In the genomic region with DNA sequence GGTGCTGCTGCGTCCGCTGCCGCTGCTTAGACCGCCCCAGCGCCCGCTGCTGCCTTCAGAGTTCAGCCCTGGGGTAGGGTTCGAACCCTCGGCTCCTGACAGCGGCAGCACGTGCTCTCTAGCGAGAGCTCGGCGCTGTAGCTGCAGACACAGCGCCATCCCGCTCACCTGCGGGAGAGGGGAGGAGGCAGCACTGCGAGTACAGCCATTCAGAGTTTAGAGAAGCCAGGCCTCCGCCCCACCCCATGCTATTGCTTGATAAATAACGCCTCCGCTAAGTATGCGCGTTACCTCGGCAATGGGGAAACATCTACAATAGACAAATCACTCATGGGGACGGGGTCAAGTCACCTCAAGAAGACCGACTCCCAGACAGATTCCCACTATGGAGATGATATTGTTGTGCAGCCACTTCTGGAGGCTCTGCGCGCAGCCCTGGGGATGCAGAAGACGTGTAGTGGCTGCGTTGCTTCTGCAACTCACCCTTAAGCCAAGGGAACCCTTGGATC, we compare ENCODE assay signal across 8 mouse cellular contexts. TPM values are rescaled to one million over a fixed set of nuclear protein-coding genes. Genes with fewer than 3 reads are reported as not detected.
DNase-seq lines count a peak whose midpoint lies in the region; ATAC-seq and TF ChIP-seq lines count a peak whose summit lies in the region.

No protein-coding gene starts in this region.

- H3K4me1 ChIP-seq in forebrain, embryonic 14.5 days (ENCODE audit: control insufficient read depth, insufficient read depth, low read length), result peaks cover 16% of the 10 kb centered on the region
- peaks cover 56% of the 10 kb centered on the region for H3K4me1 ChIP-seq in liver, embryonic 12.5 days
- peaks cover 23% of the 10 kb centered on the region for H3K4me1 ChIP-seq in stomach, embryonic 16.5 days (ENCODE audit: control insufficient read depth, insufficient read depth, low read length)
- peaks cover 6% of the 10 kb centered on the region for H3K4me1 ChIP-seq in kidney, adult 2 months (ENCODE audit: control insufficient read depth, insufficient read depth, low read length)

- H3K27ac ChIP-seq in forebrain, embryonic 14.5 days (ENCODE audit: low read depth, low read length), result peak overlapping the region; percentile 74; the same call in 1 of the 2 replicates
- no peak overlapping the region for H3K27ac ChIP-seq in liver, embryonic 12.5 days
- peak overlapping the region; percentile 43; the same call in 1 of the 2 replicates for H3K27ac ChIP-seq in stomach, embryonic 16.5 days (ENCODE audit: low read length)
- H3K27ac ChIP-seq in kidney, adult 2 months (ENCODE audit: insufficient read depth, low read depth, low read length), result no peak overlapping the region

- DNase-seq in right cerebral cortex, postnatal 25 days, result peak; percentile 26
- DNase-seq in right cerebral cortex, adult 2 months (ENCODE audit: low spot score in 2 of 2), result no peak
- DNase-seq in forebrain, embryonic 14.5 days (ENCODE audit: low spot score), result peak; percentile 41
- DNase-seq in thymus, postnatal 36 days, result no peak
- DNase-seq in adrenal gland, postnatal 4 days (ENCODE audit: low spot score in 2 of 2), result no peak
- no peak for DNase-seq in kidney, adult 2 months

- H3K4me3 ChIP-seq in forebrain, embryonic 14.5 days (ENCODE audit: low read depth, low read length), result 0 out of 2 replicates have a peak overlapping the region, but pooled peaks have one; percentile 8
- peak overlapping the region; percentile 8; the same call in 1 of the 2 replicates for H3K4me3 ChIP-seq in liver, embryonic 12.5 days
- H3K4me3 ChIP-seq in stomach, embryonic 16.5 days (replicated peaks; ENCODE audit: low read length), result peak overlapping the region; percentile 28; the same call in 1 of the 2 replicates
- H3K4me3 ChIP-seq in kidney, adult 2 months (ENCODE audit: insufficient read depth, low read depth, low read length), result no peak overlapping the region

- H3K9me3 ChIP-seq in forebrain, embryonic 14.5 days (replicated peaks; ENCODE audit: control insufficient read depth, low read length), result no peaks in the 10 kb centered on the region
- H3K9me3 ChIP-seq in liver, embryonic 12.5 days (replicated peaks), result no peaks in the 10 kb centered on the region
- no peaks in the 10 kb centered on the region for H3K9me3 ChIP-seq in stomach, embryonic 16.5 days (replicated peaks; ENCODE audit: control insufficient read depth, low read length)

- peak; percentile 24 for ATAC-seq in forebrain, embryonic 14.5 days
- ATAC-seq in liver, embryonic 12.5 days, result no peak
- ATAC-seq in stomach, embryonic 16.5 days (ENCODE audit: insufficient read depth, low FRiP score), result no peak; the same call in 1 of the 2 replicates

- TF ChIP-seq POLR2A in kidney, adult 2 months (IDR thresholded peaks at IDR 0.05; ENCODE audit: low read depth, low read length), result no peak

- peak overlapping the region; percentile 31 for H3K4me2 ChIP-seq in forebrain, embryonic 14.5 days (ENCODE audit: low read length)
- H3K4me2 ChIP-seq in liver, embryonic 12.5 days, result peak overlapping the region; percentile 59
- H3K4me2 ChIP-seq in stomach, embryonic 16.5 days (ENCODE audit: low read depth, low read length), result peak overlapping the region; percentile 51

- 8% methylated on average over 29 of the region's 29 CpGs for WGBS in forebrain, embryonic 14.5 days
- 47% methylated on average over 29 of the region's 29 CpGs for WGBS in liver, embryonic 12.5 days (ENCODE audit: insufficient replicate concordance)
- WGBS in stomach, embryonic 16.5 days, result 16% methylated on average over 29 of the region's 29 CpGs
- 34% methylated on average over 29 of the region's 29 CpGs for WGBS in kidney, adult 2 months

- H3K27me3 ChIP-seq in forebrain, embryonic 14.5 days (replicated peaks; ENCODE audit: control insufficient read depth, insufficient read depth, low read length), result 0 out of 2 replicates have a peak, but pooled peaks cover 12% of the 10 kb centered on the region
- H3K27me3 ChIP-seq in liver, embryonic 12.5 days (replicated peaks), result peaks cover 7% of the 10 kb centered on the region; the same call in 1 of the 2 replicates
- peaks cover 8% of the 10 kb centered on the region for H3K27me3 ChIP-seq in stomach, embryonic 16.5 days (ENCODE audit: control insufficient read depth, insufficient read depth, low read length)
- H3K27me3 ChIP-seq in kidney, adult 2 months (replicated peaks; ENCODE audit: control insufficient read depth, insufficient read depth, low read length), result no peaks in the 10 kb centered on the region

- H3K36me3 ChIP-seq in forebrain, embryonic 14.5 days (ENCODE audit: control insufficient read depth, insufficient read depth, low read length), result peaks cover 33% of the 10 kb centered on the region
- peaks cover 15% of the 10 kb centered on the region for H3K36me3 ChIP-seq in liver, embryonic 12.5 days
- peaks cover 9% of the 10 kb centered on the region; the same call in 1 of the 2 replicates for H3K36me3 ChIP-seq in stomach, embryonic 16.5 days (ENCODE audit: control insufficient read depth, insufficient read depth, low read length)
- H3K36me3 ChIP-seq in kidney, adult 2 months (ENCODE audit: control insufficient read depth, insufficient read depth, low read length), result no peaks in the 10 kb centered on the region

- no peak for TF ChIP-seq CTCF in kidney, adult 2 months (conservative IDR thresholded peaks at IDR 0.05; ENCODE audit: insufficient read depth, insufficient read length, low read depth, low read length)

- H3K9ac ChIP-seq in forebrain, embryonic 14.5 days (ENCODE audit: low read length), result peak overlapping the region; percentile 53; the same call in 1 of the 2 replicates
- H3K9ac ChIP-seq in liver, embryonic 12.5 days, result peak overlapping the region; percentile 45
- peak overlapping the region; percentile 44; the same call in 1 of the 2 replicates for H3K9ac ChIP-seq in stomach, embryonic 16.5 days (ENCODE audit: low read length)

RNA-seq across cellular contexts. Expression of gene Cd37, which starts 4.5 kb away (rescaled TPM):
- polyA plus RNA-seq in forebrain, embryonic 14.5 days (2014; fragmentation: Nextera tagmentation; extraction: Ambion mirVana), result 0.99 and 1.4 TPM in 2 replicates
- polyA plus RNA-seq in liver, embryonic 12.5 days (2016; fragmentation: Nextera tagmentation; extraction: Ambion mirVana), result 14.0 and 14.6 TPM in 2 replicates
- polyA plus RNA-seq in stomach, embryonic 16.5 days (2015; fragmentation: Nextera tagmentation; extraction: Ambion mirVana), result 2.7 and 5.0 TPM in 2 replicates
- total RNA-seq in adrenal gland, postnatal 4 days (2021), result 1 to 10 TPM; 4.1 to 6.2 TPM
- 7.9 and 30.1 TPM in 2 replicates for polyA plus RNA-seq in kidney, adult 2 months (2012; rRNA removed)

RNA-seq across cellular contexts. Expression of gene Slc6a16, which starts 6.5 kb away (rescaled TPM):
- 0.09 and 0.26 TPM in 2 replicates for polyA plus RNA-seq in forebrain, embryonic 14.5 days (2014; fragmentation: Nextera tagmentation; extraction: Ambion mirVana)
- not detected in 2 replicates for polyA plus RNA-seq in liver, embryonic 12.5 days (2016; fragmentation: Nextera tagmentation; extraction: Ambion mirVana)
- not detected in 2 replicates for polyA plus RNA-seq in stomach, embryonic 16.5 days (2015; fragmentation: Nextera tagmentation; extraction: Ambion mirVana)
- under 1 TPM in 1 of 2 experiments, not detected in 1; 0.28 TPM for total RNA-seq in adrenal gland, postnatal 4 days (2021)
- polyA plus RNA-seq in kidney, adult 2 months (2012; rRNA removed), result 0.05 TPM in 1 of 2 replicates, not detected in the other

RNA-seq across cellular contexts. Expression of gene Tead2, which starts 18.8 kb away (rescaled TPM):
- 81.7 and 95.7 TPM in 2 replicates for polyA plus RNA-seq in forebrain, embryonic 14.5 days (2014; fragmentation: Nextera tagmentation; extraction: Ambion mirVana)
- polyA plus RNA-seq in liver, embryonic 12.5 days (2016; fragmentation: Nextera tagmentation; extraction: Ambion mirVana), result 23.6 and 28.2 TPM in 2 replicates
- polyA plus RNA-seq in stomach, embryonic 16.5 days (2015; fragmentation: Nextera tagmentation; extraction: Ambion mirVana), result 93.9 and 101 TPM in 2 replicates
- 10 to 100 TPM; 45.1 to 67.8 TPM for total RNA-seq in adrenal gland, postnatal 4 days (2021)
- 10.0 and 13.2 TPM in 2 replicates for polyA plus RNA-seq in kidney, adult 2 months (2012; rRNA removed)

RNA-seq across cellular contexts. Expression of gene Dkkl1, which starts 22.4 kb away (rescaled TPM):
- 0.91 and 1.7 TPM in 2 replicates for polyA plus RNA-seq in forebrain, embryonic 14.5 days (2014; fragmentation: Nextera tagmentation; extraction: Ambion mirVana)
- polyA plus RNA-seq in liver, embryonic 12.5 days (2016; fragmentation: Nextera tagmentation; extraction: Ambion mirVana), result 1.9 and 3.0 TPM in 2 replicates
- polyA plus RNA-seq in stomach, embryonic 16.5 days (2015; fragmentation: Nextera tagmentation; extraction: Ambion mirVana), result 2.1 and 4.9 TPM in 2 replicates
- under 1 TPM in 1 of 2 experiments, not detected in 1; 0.78 TPM for total RNA-seq in adrenal gland, postnatal 4 days (2021)
- polyA plus RNA-seq in kidney, adult 2 months (2012; rRNA removed), result 0.39 and 0.54 TPM in 2 replicates

RNA-seq across cellular contexts. Expression of gene Ccdc155, which starts 29.7 kb away (rescaled TPM):
- polyA plus RNA-seq in forebrain, embryonic 14.5 days (2014; fragmentation: Nextera tagmentation; extraction: Ambion mirVana), result 0.43 and 0.52 TPM in 2 replicates
- polyA plus RNA-seq in liver, embryonic 12.5 days (2016; fragmentation: Nextera tagmentation; extraction: Ambion mirVana), result 0.07 and 0.13 TPM in 2 replicates
- 0.55 and 1.5 TPM in 2 replicates for polyA plus RNA-seq in stomach, embryonic 16.5 days (2015; fragmentation: Nextera tagmentation; extraction: Ambion mirVana)
- total RNA-seq in adrenal gland, postnatal 4 days (2021), result under 1 TPM; 0.31 to 0.84 TPM
- polyA plus RNA-seq in kidney, adult 2 months (2012; rRNA removed), result 0.04 and 0.05 TPM in 2 replicates

Comparison
In these comparisons a context has a peak if more than half of its experiments do, and no peak if none do; other contexts are left out.
1. DNase-seq: peak in right cerebral cortex, postnatal 25 days (single experiment) and forebrain, embryonic 14.5 days (single experiment); none in right cerebral cortex, adult 2 months (0 of 2), thymus, postnatal 36 days (0 of 2), adrenal gland, postnatal 4 days (0 of 2) and kidney, adult 2 months (single experiment).
2. H3K27ac ChIP-seq: peak in forebrain, embryonic 14.5 days (single experiment) and stomach, embryonic 16.5 days (single experiment); none in liver, embryonic 12.5 days (single experiment) and kidney, adult 2 months (single experiment).
3. Peak in every context shown above with its lines, with median percentiles within 50 percentile points of each other: H3K4me2 ChIP-seq and H3K9ac ChIP-seq.